Mouse (Mus musculus): ENCODE results near the gene Dbnl. TPM values are rescaled to one million over a fixed set of nuclear protein-coding genes. Genes with fewer than 3 reads are reported as not detected.

The Dbnl gene
- polyA plus RNA-seq, 1 experiment from 2014 or later, result 113 TPM

GRCm38 (mm10) chr11:5789071-5789753, 924 bp downstream of the Dbnl start:
- WGBS, result 66% methylated on average over 6 of the region's 6 CpGs
- H3K4me3 ChIP-seq (ENCODE audit: low read length), result peak overlapping the region; percentile 58
- H3K36me3 ChIP-seq (ENCODE audit: control insufficient read depth, insufficient read depth, low read length), result peaks cover 31% of the 10 kb centered on the region
- H3K27me3 ChIP-seq (ENCODE audit: control insufficient read depth, insufficient read depth, low read length), result no peaks in the 10 kb centered on the region
- H3K4me1 ChIP-seq (ENCODE audit: control insufficient read depth, insufficient read depth, low read length), result peaks cover 14% of the 10 kb centered on the region
- peak overlapping the region; percentile 73 for H3K4me2 ChIP-seq (replicated peaks; ENCODE audit: low read depth, low read length)
- peak overlapping the region; percentile 67 for H3K9ac ChIP-seq (ENCODE audit: low read depth, low read length)
- peak overlapping the region; percentile 79 for H3K27ac ChIP-seq (ENCODE audit: low read depth, low read length)
- no peak for ATAC-seq (ENCODE audit: low FRiP score, low TSS enrichment)
- H3K9me3 ChIP-seq (ENCODE audit: control insufficient read depth, low read length), result no peaks in the 10 kb centered on the region

- Histone ChIP-seq H3K36me3 (ENCODE audit: control insufficient read depth, insufficient read depth, low read length) (peaks cover 38% of the 10 kb centered on the region), H3K4me2 (replicated peaks; ENCODE audit: low read depth, low read length) (peak overlapping the region; percentile 73), H3K4me1 (ENCODE audit: control insufficient read depth, insufficient read depth, low read length) (peaks cover 14% of the 10 kb centered on the region), H3K4me3 (ENCODE audit: low read length) (peak overlapping the region; percentile 58; the same call in 1 of the 2 replicates), H3K27ac (ENCODE audit: low read depth, low read length) (no peak overlapping the region), H3K27me3 (ENCODE audit: control insufficient read depth, insufficient read depth, low read length) (no peaks in the 10 kb centered on the region), H3K9ac (ENCODE audit: low read depth, low read length) (0 out of 2 replicates have a peak overlapping the region, but pooled peaks have one; percentile 67), H3K9me3 (ENCODE audit: control insufficient read depth, low read length) (no peaks in the 10 kb centered on the region)
- WGBS, result 80% methylated on average over 3 of the region's 3 CpGs
- no peak for ATAC-seq (ENCODE audit: low FRiP score, low TSS enrichment)
Measured at GRCm38 (mm10) chr11:5789754-5790333, 1.6 kb downstream of the Dbnl start.

GRCm38 (mm10) chr11:5790431-5790830, 2.1 kb downstream of the Dbnl start:
- Histone ChIP-seq H3K4me3 (ENCODE audit: low read length) (no peak overlapping the region), H3K4me1 (ENCODE audit: control insufficient read depth, insufficient read depth, low read length) (peaks cover 14% of the 10 kb centered on the region), H3K36me3 (ENCODE audit: control insufficient read depth, insufficient read depth, low read length) (peaks cover 44% of the 10 kb centered on the region), H3K27me3 (ENCODE audit: control insufficient read depth, insufficient read depth, low read length) (no peaks in the 10 kb centered on the region), H3K9me3 (ENCODE audit: control insufficient read depth, low read length) (no peaks in the 10 kb centered on the region), H3K4me2 (replicated peaks; ENCODE audit: low read depth, low read length) (no peak overlapping the region), H3K9ac (ENCODE audit: low read depth, low read length) (no peak overlapping the region), H3K27ac (ENCODE audit: low read depth, low read length) (no peak overlapping the region)
- 100% methylated on average over 1 of the region's 1 CpGs for WGBS
- no peak for ATAC-seq (ENCODE audit: low FRiP score, low TSS enrichment)

GRCm38 (mm10) chr11:5795290-5795689, 7.0 kb downstream of the Dbnl start:
- Histone ChIP-seq H3K27me3 (ENCODE audit: control insufficient read depth, insufficient read depth, low read length) (no peaks in the 10 kb centered on the region), H3K4me1 (ENCODE audit: control insufficient read depth, insufficient read depth, low read length) (no peaks in the 10 kb centered on the region; the same call in 1 of the 2 replicates), H3K27ac (ENCODE audit: low read depth, low read length) (no peak overlapping the region), H3K9me3 (ENCODE audit: control insufficient read depth, low read length) (no peaks in the 10 kb centered on the region), H3K36me3 (ENCODE audit: control insufficient read depth, insufficient read depth, low read length) (peaks cover 85% of the 10 kb centered on the region), H3K4me3 (ENCODE audit: low read length) (no peak overlapping the region), H3K9ac (ENCODE audit: low read depth, low read length) (no peak overlapping the region), H3K4me2 (replicated peaks; ENCODE audit: low read depth, low read length) (no peak overlapping the region)
- 82% methylated on average over 9 of the region's 9 CpGs for WGBS
- no peak for ATAC-seq (ENCODE audit: low FRiP score, low TSS enrichment)

GRCm38 (mm10) chr11:5795706-5796105, 7.4 kb downstream of the Dbnl start:
- H3K9ac ChIP-seq (ENCODE audit: low read depth, low read length), result no peak overlapping the region
- no peak overlapping the region for H3K27ac ChIP-seq (ENCODE audit: low read depth, low read length)
- ATAC-seq (ENCODE audit: low FRiP score, low TSS enrichment), result no peak
- 90% methylated on average over 7 of the region's 7 CpGs for WGBS
- H3K4me2 ChIP-seq (replicated peaks; ENCODE audit: low read depth, low read length), result no peak overlapping the region
- H3K4me1 ChIP-seq (ENCODE audit: control insufficient read depth, insufficient read depth, low read length), result no peaks in the 10 kb centered on the region; the same call in 1 of the 2 replicates
- H3K27me3 ChIP-seq (ENCODE audit: control insufficient read depth, insufficient read depth, low read length), result no peaks in the 10 kb centered on the region
- no peaks in the 10 kb centered on the region for H3K9me3 ChIP-seq (ENCODE audit: control insufficient read depth, low read length)
- no peak overlapping the region for H3K4me3 ChIP-seq (ENCODE audit: low read length)
- peaks cover 86% of the 10 kb centered on the region for H3K36me3 ChIP-seq (ENCODE audit: control insufficient read depth, insufficient read depth, low read length)

- Histone ChIP-seq H3K36me3 (ENCODE audit: control insufficient read depth, insufficient read depth, low read length) (peaks cover 76% of the 10 kb centered on the region), H3K4me3 (ENCODE audit: low read length) (no peak overlapping the region), H3K4me2 (replicated peaks; ENCODE audit: low read depth, low read length) (no peak overlapping the region), H3K9me3 (ENCODE audit: control insufficient read depth, low read length) (no peaks in the 10 kb centered on the region), H3K4me1 (ENCODE audit: control insufficient read depth, insufficient read depth, low read length) (no peaks in the 10 kb centered on the region; the same call in 1 of the 2 replicates), H3K27ac (ENCODE audit: low read depth, low read length) (no peak overlapping the region), H3K27me3 (ENCODE audit: control insufficient read depth, insufficient read depth, low read length) (no peaks in the 10 kb centered on the region), H3K9ac (ENCODE audit: low read depth, low read length) (no peak overlapping the region)
- no peak for ATAC-seq (ENCODE audit: low FRiP score, low TSS enrichment)
- 88% methylated on average over 15 of the region's 15 CpGs for WGBS
Measured at GRCm38 (mm10) chr11:5796939-5797338, 8.7 kb downstream of the Dbnl start.

GRCm38 (mm10) chr11:5797371-5797770, 9.1 kb downstream of the Dbnl start:
- H3K4me1 ChIP-seq (ENCODE audit: control insufficient read depth, insufficient read depth, low read length), result no peaks in the 10 kb centered on the region; the same call in 1 of the 2 replicates
- 76% methylated on average over 11 of the region's 11 CpGs for WGBS
- H3K9ac ChIP-seq (ENCODE audit: low read depth, low read length), result no peak overlapping the region
- peaks cover 72% of the 10 kb centered on the region for H3K36me3 ChIP-seq (ENCODE audit: control insufficient read depth, insufficient read depth, low read length)
- ATAC-seq (ENCODE audit: low FRiP score, low TSS enrichment), result no peak
- H3K4me3 ChIP-seq (ENCODE audit: low read length), result no peak overlapping the region
- H3K27me3 ChIP-seq (ENCODE audit: control insufficient read depth, insufficient read depth, low read length), result no peaks in the 10 kb centered on the region
- H3K4me2 ChIP-seq (replicated peaks; ENCODE audit: low read depth, low read length), result no peak overlapping the region
- no peak overlapping the region for H3K27ac ChIP-seq (ENCODE audit: low read depth, low read length)
- no peaks in the 10 kb centered on the region for H3K9me3 ChIP-seq (ENCODE audit: control insufficient read depth, low read length)

- Histone ChIP-seq H3K4me2 (replicated peaks; ENCODE audit: low read depth, low read length) (no peak overlapping the region), H3K27ac (ENCODE audit: low read depth, low read length) (no peak overlapping the region), H3K36me3 (ENCODE audit: control insufficient read depth, insufficient read depth, low read length) (peaks cover 67% of the 10 kb centered on the region), H3K4me1 (ENCODE audit: control insufficient read depth, insufficient read depth, low read length) (no peaks in the 10 kb centered on the region; the same call in 1 of the 2 replicates), H3K27me3 (ENCODE audit: control insufficient read depth, insufficient read depth, low read length) (no peaks in the 10 kb centered on the region), H3K9ac (ENCODE audit: low read depth, low read length) (no peak overlapping the region), H3K9me3 (ENCODE audit: control insufficient read depth, low read length) (no peaks in the 10 kb centered on the region), H3K4me3 (ENCODE audit: low read length) (no peak overlapping the region)
- WGBS, result 64% methylated on average over 5 of the region's 5 CpGs
- ATAC-seq (ENCODE audit: low FRiP score, low TSS enrichment), result no peak
Measured at GRCm38 (mm10) chr11:5797928-5798327, 9.6 kb downstream of the Dbnl start.

Measured in kidney, embryonic 14.5 days (tissue).